Mouse (Mus musculus): ENCODE measurements at regions not wholly inside any gene's neighbourhood (a gene's known extent, or its start where the extent isn't known, plus 50 kb on each side); places are given as distances from the start of the nearest gene placed in this dataset.

- no peak for DNase-seq (ENCODE audit: extremely low read depth, low read depth, low spot score)
Measured at GRCm38 (mm10) chr13:3752334-3752733, 51.8 kb downstream of the Calml3 start.

GRCm38 (mm10) chr13:3751222-3751621 lies 52.9 kb downstream of the Calml3 start:
- DNase-seq (ENCODE audit: extremely low read depth, low read depth, low spot score): no peak

- DNase-seq (ENCODE audit: extremely low read depth, low read depth, low spot score): peak; percentile 82
Measured at GRCm38 (mm10) chr13:3750756-3751155, 53.4 kb downstream of the Calml3 start.

GRCm38 (mm10) chr13:3749646-3750045 lies 54.5 kb downstream of the Calml3 start:
- DNase-seq (ENCODE audit: extremely low read depth, low read depth, low spot score): no peak

- DNase-seq (ENCODE audit: extremely low read depth, low read depth, low spot score): no peak
Measured at GRCm38 (mm10) chr13:3748859-3749258, 55.3 kb downstream of the Calml3 start.

- no peak for DNase-seq (ENCODE audit: extremely low read depth, low read depth, low spot score)
Measured at GRCm38 (mm10) chr13:3746524-3746923, 57.6 kb downstream of the Calml3 start.

- no peak for DNase-seq (ENCODE audit: extremely low read depth, low read depth, low spot score)
Measured at GRCm38 (mm10) chr13:3744870-3745269, 59.2 kb downstream of the Calml3 start.

- DNase-seq (ENCODE audit: extremely low read depth, low read depth, low spot score): no peak
Measured at GRCm38 (mm10) chr13:3743692-3744457, 60.2 kb downstream of the Calml3 start.

GRCm38 (mm10) chr13:3742763-3743401 lies 61.2 kb downstream of the Calml3 start:
- DNase-seq (ENCODE audit: extremely low read depth, low read depth, low spot score): no peak

- DNase-seq (ENCODE audit: extremely low read depth, low read depth, low spot score): no peak
Measured at GRCm38 (mm10) chr13:3742094-3742730, 61.9 kb downstream of the Calml3 start.

GRCm38 (mm10) chr13:3730699-3731021 lies 73.5 kb downstream of the Calml3 start:
- no peak for DNase-seq (ENCODE audit: extremely low read depth, low read depth, low spot score)

GRCm38 (mm10) chr13:3729926-3730698 lies 74.0 kb downstream of the Calml3 start:
- no peak for DNase-seq (ENCODE audit: extremely low read depth, low read depth, low spot score)

GRCm38 (mm10) chr13:3728888-3729287 lies 75.2 kb downstream of the Calml3 start:
- DNase-seq (ENCODE audit: extremely low read depth, low read depth, low spot score): peak; percentile 96

- no peak for DNase-seq (ENCODE audit: extremely low read depth, low read depth, low spot score)
Measured at GRCm38 (mm10) chr13:3726331-3726781, 77.8 kb downstream of the Calml3 start.

GRCm38 (mm10) chr13:3725803-3726202 lies 78.3 kb downstream of the Calml3 start:
- DNase-seq (ENCODE audit: extremely low read depth, low read depth, low spot score): no peak

- no peak for DNase-seq (ENCODE audit: extremely low read depth, low read depth, low spot score)
Measured at GRCm38 (mm10) chr13:3724313-3724712, 79.8 kb downstream of the Calml3 start.

GRCm38 (mm10) chr13:3723458-3724143 lies 80.5 kb downstream of the Calml3 start:
- no peak for DNase-seq (ENCODE audit: extremely low read depth, low read depth, low spot score)

- DNase-seq (ENCODE audit: extremely low read depth, low read depth, low spot score): no peak
Measured at GRCm38 (mm10) chr13:3715019-3715418, 81.2 kb downstream of the Asb13 start.

GRCm38 (mm10) chr13:3712497-3713160 lies 78.8 kb downstream of the Asb13 start:
- no peak for DNase-seq (ENCODE audit: extremely low read depth, low read depth, low spot score)

- DNase-seq (ENCODE audit: extremely low read depth, low read depth, low spot score): no peak
Measured at GRCm38 (mm10) chr13:3712088-3712487, 78.3 kb downstream of the Asb13 start.
